Mouse (Mus musculus) neural tube, postnatal 0 days (tissue): ENCODE data around the gene 1190007I07Rik. TPM values are rescaled to one million over a fixed set of nuclear protein-coding genes. Genes with fewer than 3 reads are reported as not detected.

Experiments used
- polyA plus RNA-seq: library from polyadenylated mRNA; unstranded; fragments of >200 nt; fragmentation: Nextera tagmentation; extraction: Ambion mirVana; gene quantifications from 2 replicates; pipeline ENCODE4 v1.2.1, GENCODE M21; 2015

Gene 1190007I07Rik
- 44.4 and 53.7 TPM in 2 replicates for polyA plus RNA-seq

GRCm38 (mm10) chr10:82622671-82623552 is at the start of gene 1190007I07Rik:
1190007I07Rik (minus strand) TSS chr10:82623228.

DNA sequence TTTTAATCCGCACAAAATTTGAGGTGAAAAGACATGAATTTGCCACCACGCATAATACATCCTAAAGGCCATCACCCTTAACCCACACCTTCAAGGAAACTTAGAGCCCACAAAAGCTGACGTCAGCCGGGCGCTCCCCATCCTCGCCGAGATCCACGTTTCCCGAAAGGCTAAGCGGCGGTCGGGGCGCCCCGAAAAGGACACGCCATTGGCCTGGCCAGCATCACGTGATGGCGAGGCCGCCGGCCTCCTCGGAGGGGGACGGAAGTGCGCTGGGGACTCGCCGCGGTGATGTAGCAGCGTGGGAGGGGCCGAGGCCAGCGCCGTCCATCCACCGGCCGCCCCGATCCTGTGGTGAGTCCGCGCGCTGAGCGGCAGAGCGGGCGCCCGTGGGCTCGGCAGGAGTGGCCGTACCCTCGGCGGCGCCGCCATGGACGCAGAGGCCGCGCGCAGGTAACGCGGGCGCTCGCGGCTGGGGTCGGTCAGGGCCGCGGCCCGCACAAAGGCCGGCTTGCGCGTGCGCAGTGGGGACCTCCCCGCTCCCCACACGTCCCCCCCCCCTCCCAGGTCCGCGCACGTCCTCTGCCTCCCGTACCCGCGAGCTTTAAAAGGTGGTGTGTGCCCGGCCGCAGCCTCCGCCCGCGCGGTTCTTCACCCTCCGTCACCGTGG is 6.7 kb upstream of the 1190007I07Rik start, which contains the start of gene Tdg:
Tdg (plus strand) TSS at position 243 of the 670 bp plus-strand sequence.

Other genes starting within 250 kb of the 1190007I07Rik start
- gene Gm1553, start 130.6 kb downstream of the 1190007I07Rik start, polyA plus RNA-seq: not detected in 2 replicates
- gene Tdg, start 6.6 kb upstream of the 1190007I07Rik start, polyA plus RNA-seq: 86.8 and 93.4 TPM in 2 replicates
- 0.97 and 1.5 TPM in 2 replicates for gene Glt8d2, start 67.4 kb upstream of the 1190007I07Rik start, polyA plus RNA-seq
- 28.2 and 33.9 TPM in 2 replicates for gene Hcfc2, start 72.9 kb upstream of the 1190007I07Rik start, polyA plus RNA-seq
- 28.9 and 33.1 TPM in 2 replicates for gene Nfyb, start 140.9 kb upstream of the 1190007I07Rik start, polyA plus RNA-seq
- 54.1 and 55.8 TPM in 2 replicates for gene Txnrd1, start 210.7 kb upstream of the 1190007I07Rik start, polyA plus RNA-seq
- gene Eid3, start 243.4 kb upstream of the 1190007I07Rik start, polyA plus RNA-seq: 0.18 and 0.35 TPM in 2 replicates